10 mouse cellular contexts compared by ENCODE assay signal in the genomic region with DNA sequence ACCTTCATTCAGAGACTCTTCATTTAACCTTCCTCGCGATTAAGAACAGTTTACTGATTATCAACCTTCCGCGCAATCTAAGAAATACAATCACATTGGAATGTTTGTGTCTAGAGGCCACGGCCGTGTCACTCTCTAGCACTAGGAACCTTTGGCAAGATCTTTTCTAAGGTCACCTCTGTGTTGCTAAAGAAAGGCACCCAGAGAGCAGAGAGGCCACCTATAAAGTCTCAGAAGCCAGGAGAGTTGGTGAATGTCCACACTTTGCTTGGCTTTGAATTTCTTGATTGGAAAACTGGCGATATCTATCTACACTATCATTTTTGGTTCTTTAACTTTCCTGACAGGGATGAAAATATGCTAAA. TPM values are rescaled to one million over a fixed set of nuclear protein-coding genes. Genes with fewer than 3 reads are reported as not detected.
A peak's percentile ranks its signal among the peaks of the same experiment; 100 is the strongest.
DNase-seq lines count a peak whose midpoint lies in the region; ATAC-seq and TF ChIP-seq lines count a peak whose summit lies in the region.
"Had no signal": no experiment of that assay in that cellular context is flagged by ENCODE, and none has a peak within 500 bp of the region (broad histone marks: within the 10 kb centered on the region; RNA-seq: fewer than 3 reads in every experiment).

No protein-coding gene starts in this region.

- 7% methylated on average over 7 of the region's 7 CpGs for WGBS in liver, adult 2 months
- WGBS in forebrain, embryonic 14.5 days, result 8% methylated on average over 7 of the region's 7 CpGs
- WGBS in limb, embryonic 13.5 days, result 10% methylated on average over 7 of the region's 7 CpGs
- 6% methylated on average over 7 of the region's 7 CpGs for WGBS in neural tube, embryonic 14.5 days

- no peaks in the 10 kb centered on the region for H3K9me3 ChIP-seq in forebrain, embryonic 14.5 days (replicated peaks; ENCODE audit: control insufficient read depth, low read length)
- H3K9me3 ChIP-seq in limb, embryonic 13.5 days, result no peaks in the 10 kb centered on the region
- H3K9me3 ChIP-seq in neural tube, embryonic 14.5 days (ENCODE audit: control insufficient read depth, low read length), result no peaks in the 10 kb centered on the region

- H3K4me1 ChIP-seq in liver, adult 2 months (ENCODE audit: control insufficient read depth, insufficient read depth, low read length), result no peaks in the 10 kb centered on the region
- 0 out of 2 replicates have a peak, but pooled peaks cover 2% of the 10 kb centered on the region for H3K4me1 ChIP-seq in forebrain, embryonic 14.5 days (ENCODE audit: control insufficient read depth, insufficient read depth, low read length)
- H3K4me1 ChIP-seq in limb, embryonic 13.5 days, result peaks cover 17% of the 10 kb centered on the region
- H3K4me1 ChIP-seq in neural tube, embryonic 14.5 days (ENCODE audit: control insufficient read depth, insufficient read depth, low read length), result no peaks in the 10 kb centered on the region

- no peaks in the 10 kb centered on the region for H3K79me2 ChIP-seq in liver, adult 2 months (ENCODE audit: control insufficient read depth, insufficient read depth, low read length)

- DNase-seq in liver, adult 2 months (ENCODE audit: extremely low read depth, low read depth, low spot score), result no peak
- no peak for DNase-seq in liver
- DNase-seq in forebrain, embryonic 14.5 days (ENCODE audit: low spot score), result no peak
- no peak for DNase-seq in embryo, embryonic 10.5 days (ENCODE audit: low spot score)
- no peak for DNase-seq in ovary, postnatal 10 days (ENCODE audit: low spot score)
- no peak for DNase-seq in left cerebral cortex, adult 9 months (ENCODE audit: low spot score in 2 of 2)

- TF ChIP-seq POLR2A in liver, adult 2 months (IDR thresholded peaks at IDR 0.05; ENCODE audit: extremely low read depth, insufficient read depth, low read length), result no peak

- peak overlapping the region; percentile 52 for H3K4me2 ChIP-seq in forebrain, embryonic 14.5 days (ENCODE audit: low read length)
- peak overlapping the region; percentile 59 for H3K4me2 ChIP-seq in limb, embryonic 13.5 days (replicated peaks)
- H3K4me2 ChIP-seq in neural tube, embryonic 14.5 days (ENCODE audit: low read depth, low read length), result peak overlapping the region; percentile 56

- no peaks in the 10 kb centered on the region for H3K36me3 ChIP-seq in liver, adult 2 months (ENCODE audit: control insufficient read depth, insufficient read depth, low read length)
- no peaks in the 10 kb centered on the region for H3K36me3 ChIP-seq in forebrain, embryonic 14.5 days (ENCODE audit: control insufficient read depth, insufficient read depth, low read length)
- H3K36me3 ChIP-seq in limb, embryonic 13.5 days, result no peaks in the 10 kb centered on the region
- H3K36me3 ChIP-seq in neural tube, embryonic 14.5 days (ENCODE audit: control insufficient read depth, insufficient read depth, low read length), result no peaks in the 10 kb centered on the region

- H3K27me3 ChIP-seq in liver, adult 2 months (ENCODE audit: control insufficient read depth, insufficient read depth, low read length), result no peaks in the 10 kb centered on the region
- no peaks in the 10 kb centered on the region for H3K27me3 ChIP-seq in forebrain, embryonic 14.5 days (replicated peaks; ENCODE audit: control insufficient read depth, insufficient read depth, low read length)
- peaks cover 28% of the 10 kb centered on the region for H3K27me3 ChIP-seq in limb, embryonic 13.5 days
- no peaks in the 10 kb centered on the region for H3K27me3 ChIP-seq in neural tube, embryonic 14.5 days (ENCODE audit: control insufficient read depth, insufficient read depth, low read length)

- peak; percentile 51; the same call in 1 of the 2 replicates for ATAC-seq in forebrain, embryonic 14.5 days
- no peak for ATAC-seq in limb, embryonic 13.5 days (ENCODE audit: low FRiP score, low read depth)
- peak; percentile 41; the same call in 1 of the 2 replicates for ATAC-seq in neural tube, embryonic 14.5 days (ENCODE audit: low read depth)

- H3K27ac ChIP-seq in liver, adult 2 months (replicated peaks; ENCODE audit: insufficient read depth, low read depth, low read length), result no peak overlapping the region
- no peak overlapping the region for H3K27ac ChIP-seq in forebrain, embryonic 14.5 days (ENCODE audit: low read depth, low read length)
- no peak overlapping the region for H3K27ac ChIP-seq in limb, embryonic 13.5 days
- no peak overlapping the region for H3K27ac ChIP-seq in neural tube, embryonic 14.5 days (ENCODE audit: low read depth, low read length)

- H3K4me3 ChIP-seq in liver, adult 2 months (ENCODE audit: insufficient read depth, low read depth, low read length), result no peak overlapping the region
- peak overlapping the region; percentile 26 for H3K4me3 ChIP-seq in forebrain, embryonic 14.5 days (ENCODE audit: low read depth, low read length)
- peak overlapping the region; percentile 33 for H3K4me3 ChIP-seq in limb, embryonic 13.5 days
- peak overlapping the region; percentile 33 for H3K4me3 ChIP-seq in neural tube, embryonic 14.5 days (ENCODE audit: low read depth, low read length)

- no peak overlapping the region for H3K9ac ChIP-seq in liver, adult 2 months (ENCODE audit: low read depth, low read length)
- H3K9ac ChIP-seq in forebrain, embryonic 14.5 days (ENCODE audit: low read length), result peak overlapping the region; percentile 45
- peak overlapping the region; percentile 36; the same call in 1 of the 2 replicates for H3K9ac ChIP-seq in limb, embryonic 13.5 days
- H3K9ac ChIP-seq in neural tube, embryonic 14.5 days (replicated peaks; ENCODE audit: low read depth, low read length), result no peak overlapping the region

- 0 out of 2 replicates have a peak, but pooled peaks have one; percentile 8 for TF ChIP-seq CTCF in liver, adult 2 months (IDR thresholded peaks at IDR 0.05; ENCODE audit: low read depth, low read length)

RNA-seq across cellular contexts. Expression of a gene that starts 4.2 kb away (rescaled TPM):
- total RNA-seq in liver, adult 2 months (2014; rRNA removed), result not detected in 2 replicates
- polyA plus RNA-seq in liver, adult 2 months (2012; rRNA removed), result not detected in 2 replicates
- not detected in 2 replicates for polyA plus RNA-seq in forebrain, embryonic 14.5 days (2014; fragmentation: Nextera tagmentation; extraction: Ambion mirVana)
- not detected in 2 replicates for polyA plus RNA-seq in limb, embryonic 13.5 days (2015; fragmentation: Nextera tagmentation; extraction: Ambion mirVana)
- polyA plus RNA-seq in neural tube, embryonic 14.5 days (2014; fragmentation: Nextera tagmentation; extraction: Ambion mirVana), result not detected in 2 replicates
- total RNA-seq: hematopoietic stem cell, adult 5-6 weeks had no signal
- polyA plus RNA-seq: Patski had no signal

RNA-seq across cellular contexts. Expression of a gene that starts 25.4 kb away (rescaled TPM):
- 0.54 and 0.55 TPM in 2 replicates for total RNA-seq in liver, adult 2 months (2014; rRNA removed)
- polyA plus RNA-seq in liver, adult 2 months (2012; rRNA removed), result 0.09 and 0.26 TPM in 2 replicates
- polyA plus RNA-seq in forebrain, embryonic 14.5 days (2014; fragmentation: Nextera tagmentation; extraction: Ambion mirVana), result 15.3 and 20.8 TPM in 2 replicates
- polyA plus RNA-seq in limb, embryonic 13.5 days (2015; fragmentation: Nextera tagmentation; extraction: Ambion mirVana), result 14.4 and 15.1 TPM in 2 replicates
- 24.7 and 25.3 TPM in 2 replicates for polyA plus RNA-seq in neural tube, embryonic 14.5 days (2014; fragmentation: Nextera tagmentation; extraction: Ambion mirVana)

RNA-seq across cellular contexts. Expression of a gene that starts 32.1 kb away (rescaled TPM):
- total RNA-seq in liver, adult 2 months (2014; rRNA removed), result 0.07 and 0.18 TPM in 2 replicates
- not detected in 2 replicates for polyA plus RNA-seq in liver, adult 2 months (2012; rRNA removed)
- 33.6 and 37.5 TPM in 2 replicates for polyA plus RNA-seq in forebrain, embryonic 14.5 days (2014; fragmentation: Nextera tagmentation; extraction: Ambion mirVana)
- 37.7 and 37.8 TPM in 2 replicates for polyA plus RNA-seq in limb, embryonic 13.5 days (2015; fragmentation: Nextera tagmentation; extraction: Ambion mirVana)
- polyA plus RNA-seq in neural tube, embryonic 14.5 days (2014; fragmentation: Nextera tagmentation; extraction: Ambion mirVana), result 30.8 and 33.8 TPM in 2 replicates

Comparison
In these comparisons a context has a peak if more than half of its experiments do, and no peak if none do; other contexts are left out.
1. H3K9ac ChIP-seq: peak in forebrain, embryonic 14.5 days (single experiment) and limb, embryonic 13.5 days (single experiment); none in liver, adult 2 months (single experiment) and neural tube, embryonic 14.5 days (single experiment).
2. RNA of a gene that starts 25.4 kb away (polyA plus RNA-seq): 24.7 to 25.3 TPM in neural tube, embryonic 14.5 days, 15.3 to 20.8 TPM in forebrain, embryonic 14.5 days and 14.4 to 15.1 TPM in limb, embryonic 13.5 days; 0.09 to 0.26 TPM in liver, adult 2 months; every median in the first group is over 10 times any median in the second.
3. RNA of a gene that starts 32.1 kb away (polyA plus RNA-seq): 37.7 to 37.8 TPM in limb, embryonic 13.5 days, 30.8 to 33.8 TPM in neural tube, embryonic 14.5 days and 33.6 to 37.5 TPM in forebrain, embryonic 14.5 days; not detected in liver, adult 2 months; every median in the first group is over 10 times any median in the second.
4. Peak in every context shown above with its lines, with median percentiles within 50 percentile points of each other: H3K4me2 ChIP-seq.